Mouse (Mus musculus): ENCODE results near the gene Plce1. TPM values are rescaled to one million over a fixed set of nuclear protein-coding genes. Genes with fewer than 3 reads are reported as not detected.
"Not testable (repeated sequence)": the region's sequence is repeated elsewhere in the genome, so short reads cannot be mapped to it uniquely, and the experiment has no call there.

The Plce1 gene
- polyA plus RNA-seq, 1 experiment from 2014 or later = 5.6 TPM

- no peak for ATAC-seq
- H3K9me3 ChIP-seq (replicated peaks) = no peaks in the 10 kb centered on the region
- H3K9ac ChIP-seq = no peak overlapping the region
- WGBS = 70% methylated on average over 9 of the region's 9 CpGs
- H3K4me2 ChIP-seq = no peak overlapping the region
- no peaks in the 10 kb centered on the region for H3K36me3 ChIP-seq (ENCODE audit: poor library complexity, severe bottlenecking)
- H3K27me3 ChIP-seq = no peaks in the 10 kb centered on the region
- H3K4me1 ChIP-seq = no peaks in the 10 kb centered on the region
- H3K4me3 ChIP-seq = no peak overlapping the region
- no peak overlapping the region for H3K27ac ChIP-seq
Measured at GRCm38 (mm10) chr19:38626246-38627015, 145.5 kb downstream of the Plce1 start.

GRCm38 (mm10) chr19:38627075-38627768 lies 146.3 kb downstream of the Plce1 start:
- no peak for ATAC-seq
- no peak overlapping the region for H3K4me3 ChIP-seq
- H3K9me3 ChIP-seq (replicated peaks) = no peaks in the 10 kb centered on the region
- no peaks in the 10 kb centered on the region for H3K36me3 ChIP-seq (ENCODE audit: poor library complexity, severe bottlenecking)
- H3K27ac ChIP-seq = no peak overlapping the region
- no peak overlapping the region for H3K9ac ChIP-seq
- no peaks in the 10 kb centered on the region for H3K4me1 ChIP-seq
- H3K27me3 ChIP-seq = no peaks in the 10 kb centered on the region
- H3K4me2 ChIP-seq = no peak overlapping the region
- WGBS = 88% methylated on average over 9 of the region's 9 CpGs

- H3K9ac ChIP-seq = no peak overlapping the region
- H3K9me3 ChIP-seq (replicated peaks) = no peaks in the 10 kb centered on the region
- H3K4me1 ChIP-seq = no peaks in the 10 kb centered on the region
- ATAC-seq = no peak
- no peak overlapping the region for H3K27ac ChIP-seq
- no peaks in the 10 kb centered on the region for H3K27me3 ChIP-seq
- H3K4me2 ChIP-seq = no peak overlapping the region
- 90% methylated on average over 3 of the region's 3 CpGs for WGBS
- H3K4me3 ChIP-seq = no peak overlapping the region
- H3K36me3 ChIP-seq (ENCODE audit: poor library complexity, severe bottlenecking) = no peaks in the 10 kb centered on the region
Measured at GRCm38 (mm10) chr19:38632251-38632650, 151.3 kb downstream of the Plce1 start.

DNA sequence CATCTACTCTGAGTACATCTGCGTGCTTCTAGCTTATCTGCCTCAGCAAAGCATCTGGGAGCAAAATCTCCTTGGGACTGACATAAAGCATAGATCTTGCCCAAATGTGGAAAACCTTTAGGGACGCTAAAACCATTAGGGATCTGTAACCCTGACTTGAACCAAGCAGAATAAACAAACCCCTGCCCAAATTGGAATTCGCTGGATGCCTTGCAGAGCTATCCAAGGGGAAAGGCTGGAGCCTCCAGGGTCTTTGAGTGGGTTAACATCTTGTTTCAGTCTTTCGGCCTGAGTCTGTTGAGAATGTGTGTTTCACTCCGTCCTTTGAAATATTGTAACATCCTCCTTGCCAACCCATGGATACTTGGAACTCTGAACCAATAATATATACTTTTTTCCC lies 152.4 kb downstream of the Plce1 start:
- H3K9me3 ChIP-seq (replicated peaks) = no peaks in the 10 kb centered on the region
- no peaks in the 10 kb centered on the region for H3K4me1 ChIP-seq
- H3K9ac ChIP-seq = no peak overlapping the region
- no peak overlapping the region for H3K27ac ChIP-seq
- H3K4me3 ChIP-seq = no peak overlapping the region
- WGBS = 81% methylated on average over 5 of the region's 5 CpGs
- no peaks in the 10 kb centered on the region for H3K36me3 ChIP-seq (ENCODE audit: poor library complexity, severe bottlenecking)
- H3K4me2 ChIP-seq = no peak overlapping the region
- ATAC-seq = no peak
- no peaks in the 10 kb centered on the region for H3K27me3 ChIP-seq

DNA sequence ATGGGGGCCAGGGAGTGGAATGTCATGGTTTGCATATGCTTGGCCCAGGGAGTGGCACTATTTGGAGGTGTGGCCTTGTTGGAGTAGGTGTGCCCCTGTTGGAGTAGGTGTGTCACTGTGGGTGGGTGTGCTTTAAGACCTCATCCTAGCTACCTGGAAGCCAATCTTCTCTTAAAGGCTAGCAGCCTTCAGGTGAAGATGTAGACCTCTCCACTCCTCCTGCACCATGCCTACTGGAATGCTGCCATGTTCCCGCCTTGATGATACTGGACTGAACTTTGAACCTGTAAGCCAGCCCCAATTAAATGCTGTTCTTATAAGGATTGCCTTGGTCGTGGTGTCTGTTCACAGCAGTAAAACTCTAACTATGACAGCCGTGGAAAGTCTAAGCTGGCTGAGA lies 158.1 kb downstream of the Plce1 start:
- no peak for ATAC-seq
- Histone ChIP-seq H3K36me3 (ENCODE audit: poor library complexity, severe bottlenecking) (no peaks in the 10 kb centered on the region), H3K9ac (no peak overlapping the region), H3K4me1 (no peaks in the 10 kb centered on the region), H3K27me3 (no peaks in the 10 kb centered on the region), H3K4me3 (no peak overlapping the region), H3K27ac (no peak overlapping the region), H3K9me3 (replicated peaks) (no peaks in the 10 kb centered on the region), H3K4me2 (no peak overlapping the region)
- WGBS = 88% methylated on average over 3 of the region's 3 CpGs

GRCm38 (mm10) chr19:38639805-38640204 lies 158.9 kb downstream of the Plce1 start:
- Histone ChIP-seq H3K4me2 (no peak overlapping the region), H3K27ac (no peak overlapping the region), H3K4me3 (no peak overlapping the region), H3K36me3 (ENCODE audit: poor library complexity, severe bottlenecking) (no peaks in the 10 kb centered on the region), H3K4me1 (no peaks in the 10 kb centered on the region), H3K9ac (no peak overlapping the region), H3K27me3 (no peaks in the 10 kb centered on the region), H3K9me3 (replicated peaks) (no peaks in the 10 kb centered on the region)
- WGBS = 88% methylated on average over 3 of the region's 3 CpGs
- no peak for ATAC-seq

GRCm38 (mm10) chr19:38642515-38642914 lies 161.6 kb downstream of the Plce1 start:
- 76% methylated on average over 1 of the region's 1 CpGs for WGBS

GRCm38 (mm10) chr19:38644871-38645595 lies 164.1 kb downstream of the Plce1 start:
- H3K36me3 ChIP-seq (ENCODE audit: poor library complexity, severe bottlenecking) = no peaks in the 10 kb centered on the region
- no peaks in the 10 kb centered on the region for H3K9me3 ChIP-seq (replicated peaks)
- H3K9ac ChIP-seq = no peak overlapping the region
- H3K4me1 ChIP-seq = no peaks in the 10 kb centered on the region
- WGBS = 80% methylated on average over 6 of the region's 6 CpGs
- no peak for ATAC-seq
- H3K27ac ChIP-seq = no peak overlapping the region
- H3K4me2 ChIP-seq = no peak overlapping the region
- H3K4me3 ChIP-seq = no peak overlapping the region
- H3K27me3 ChIP-seq = no peaks in the 10 kb centered on the region

More at GRCm38 (mm10) chr19:38642515-38642914, 161.6 kb downstream of the Plce1 start:
- not testable (repeated sequence) for H3K36me3 ChIP-seq (ENCODE audit: poor library complexity, severe bottlenecking); ATAC-seq; H3K9me3 ChIP-seq (replicated peaks); H3K27ac ChIP-seq; H3K4me2 ChIP-seq; H3K4me1 ChIP-seq; H3K27me3 ChIP-seq; H3K4me3 ChIP-seq; H3K9ac ChIP-seq

DNA sequence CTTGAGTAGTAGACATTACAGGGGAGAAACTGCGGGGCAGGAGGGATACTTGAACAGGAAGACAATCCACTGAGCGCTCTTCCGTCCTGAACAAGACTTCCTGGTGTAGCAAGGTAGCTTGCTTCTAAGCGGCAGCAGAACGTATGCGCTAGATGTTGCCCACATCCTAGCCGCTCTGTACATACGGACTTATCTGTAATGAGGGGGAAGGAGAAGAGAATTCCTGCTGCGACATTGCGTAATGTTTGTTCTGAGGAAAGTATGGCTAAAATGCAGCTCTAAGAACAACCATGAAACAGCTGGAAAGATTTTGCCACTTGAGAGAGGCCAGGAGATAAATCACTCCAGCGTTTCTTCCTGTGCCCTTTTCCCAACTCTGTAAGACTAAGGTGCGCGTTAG lies 177.1 kb downstream of the Plce1 start:
- 95% methylated on average over 13 of the region's 13 CpGs for WGBS
- H3K27me3 ChIP-seq = no peaks in the 10 kb centered on the region
- H3K4me2 ChIP-seq = no peak overlapping the region
- no peaks in the 10 kb centered on the region for H3K9me3 ChIP-seq (replicated peaks)
- H3K36me3 ChIP-seq (ENCODE audit: poor library complexity, severe bottlenecking) = no peaks in the 10 kb centered on the region
- no peak for ATAC-seq
- H3K9ac ChIP-seq = no peak overlapping the region
- H3K4me3 ChIP-seq = no peak overlapping the region
- H3K27ac ChIP-seq = no peak overlapping the region
- H3K4me1 ChIP-seq = no peaks in the 10 kb centered on the region

DNA sequence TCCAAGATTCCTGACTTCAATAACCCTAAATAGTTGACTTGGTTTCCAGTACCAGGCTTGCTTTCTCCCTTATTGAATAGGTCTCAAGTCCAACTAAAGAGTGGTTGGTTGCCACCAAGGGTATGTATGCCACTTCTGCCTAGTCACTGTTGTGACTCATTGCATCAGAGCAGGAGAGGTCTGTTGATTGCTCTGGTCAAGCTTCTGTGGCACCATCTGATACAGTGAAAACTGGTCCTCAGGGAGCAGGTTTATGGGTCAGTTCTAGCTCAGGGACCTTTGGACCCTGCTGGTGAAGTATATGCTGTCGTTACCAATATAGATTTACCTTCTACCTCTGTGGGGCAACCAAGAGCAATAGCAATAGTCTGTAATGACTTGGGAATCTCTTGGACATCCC lies 184.5 kb downstream of the Plce1 start:
- Histone ChIP-seq H3K9ac (no peak overlapping the region), H3K27ac (no peak overlapping the region), H3K4me3 (no peak overlapping the region), H3K36me3 (ENCODE audit: poor library complexity, severe bottlenecking) (no peaks in the 10 kb centered on the region), H3K4me1 (no peaks in the 10 kb centered on the region), H3K27me3 (no peaks in the 10 kb centered on the region), H3K4me2 (no peak overlapping the region), H3K9me3 (replicated peaks) (no peaks in the 10 kb centered on the region)
- 84% methylated on average over 1 of the region's 1 CpGs for WGBS
- ATAC-seq = no peak

GRCm38 (mm10) chr19:38672015-38672600 lies 191.2 kb downstream of the Plce1 start:
- H3K36me3 ChIP-seq (ENCODE audit: poor library complexity, severe bottlenecking) = no peaks in the 10 kb centered on the region
- no peaks in the 10 kb centered on the region for H3K9me3 ChIP-seq (replicated peaks)
- no peaks in the 10 kb centered on the region for H3K27me3 ChIP-seq
- H3K9ac ChIP-seq = no peak overlapping the region
- no peak overlapping the region for H3K27ac ChIP-seq
- H3K4me3 ChIP-seq = no peak overlapping the region
- H3K4me1 ChIP-seq = no peaks in the 10 kb centered on the region
- no peak for ATAC-seq
- H3K4me2 ChIP-seq = no peak overlapping the region
- 89% methylated on average over 7 of the region's 7 CpGs for WGBS

GRCm38 (mm10) chr19:38673936-38674335 lies 193.0 kb downstream of the Plce1 start:
- Histone ChIP-seq H3K9me3 (replicated peaks) (no peaks in the 10 kb centered on the region), H3K27me3 (no peaks in the 10 kb centered on the region), H3K4me1 (no peaks in the 10 kb centered on the region), H3K4me3 (no peak overlapping the region), H3K36me3 (ENCODE audit: poor library complexity, severe bottlenecking) (no peaks in the 10 kb centered on the region), H3K27ac (no peak overlapping the region), H3K9ac (no peak overlapping the region), H3K4me2 (no peak overlapping the region)
- no peak for ATAC-seq
- 77% methylated on average over 2 of the region's 2 CpGs for WGBS
